8 mouse cellular contexts compared by ENCODE assay signal in the genomic region with DNA sequence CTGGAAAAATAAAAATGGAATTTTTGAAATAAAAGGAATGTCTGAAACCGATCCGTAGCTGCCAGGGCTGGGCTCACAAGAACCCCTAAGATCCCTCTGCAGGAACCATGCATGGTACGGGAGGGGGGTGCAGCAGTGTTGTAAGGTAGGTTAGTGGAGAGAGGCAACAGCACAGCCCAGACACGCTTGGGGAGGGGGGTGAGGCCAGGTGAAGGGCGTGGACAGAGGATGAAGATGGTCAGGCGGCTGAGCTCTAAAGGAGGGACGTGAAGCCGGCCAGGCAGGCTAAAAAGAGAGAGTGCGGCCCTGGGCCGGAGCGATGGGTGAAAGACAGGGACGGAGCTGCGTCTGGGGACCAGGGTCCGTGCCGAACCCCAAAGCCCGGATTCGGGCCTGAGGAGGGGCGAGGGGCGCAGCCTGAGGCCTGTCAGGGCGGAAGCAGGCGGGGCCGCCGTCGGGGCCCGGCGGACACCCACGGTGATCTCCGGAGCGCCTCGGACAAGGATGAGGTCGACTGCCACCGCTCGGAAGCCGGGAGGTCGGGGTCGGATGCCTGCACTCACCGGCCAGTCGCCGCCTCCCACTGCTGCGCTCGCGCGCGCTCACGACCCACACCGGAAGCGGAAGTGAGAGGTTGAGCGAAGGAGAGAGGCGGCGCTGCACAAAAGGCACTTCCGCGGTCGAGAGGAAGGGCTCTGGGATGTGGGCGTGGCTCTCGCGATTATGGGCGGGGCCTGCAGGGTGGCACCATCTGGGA. TPM values are rescaled to one million over a fixed set of nuclear protein-coding genes. Genes with fewer than 3 reads are reported as not detected.
DNase-seq lines count a peak whose midpoint lies in the region; ATAC-seq and TF ChIP-seq lines count a peak whose summit lies in the region.

TSS of gene Clasrp (minus strand) at position 638 of the 757 bp plus-strand sequence.

- H3K27ac ChIP-seq in bone marrow, adult 2 months (ENCODE audit: control insufficient read depth, insufficient read depth, low read depth, low read length, poor library complexity) = peak within 1 kb of the TSS; percentile 76
- peak within 1 kb of the TSS; percentile 65 for H3K27ac ChIP-seq in embryonic facial prominence, embryonic 15.5 days (replicated peaks)
- H3K27ac ChIP-seq in kidney, embryonic 14.5 days (ENCODE audit: low read depth, low read length) = peak within 1 kb of the TSS; percentile 53; the same call in 1 of the 2 replicates
- H3K27ac ChIP-seq in limb, embryonic 15.5 days = peak within 1 kb of the TSS; percentile 81

- 1% methylated on average over 57 of the region's 57 CpGs for WGBS in bone marrow, adult 2 months
- under 1% methylated on average over 57 of the region's 57 CpGs for WGBS in embryonic facial prominence, embryonic 15.5 days
- 1% methylated on average over 57 of the region's 57 CpGs for WGBS in kidney, embryonic 14.5 days
- under 1% methylated on average over 57 of the region's 57 CpGs for WGBS in limb, embryonic 15.5 days

- H3K4me1 ChIP-seq in bone marrow, adult 2 months (ENCODE audit: control insufficient read depth, insufficient read depth, low read length) = peaks cover 3% of the 10 kb centered on the region; the same call in 1 of the 2 replicates
- H3K4me1 ChIP-seq in embryonic facial prominence, embryonic 15.5 days = peaks cover 33% of the 10 kb centered on the region
- H3K4me1 ChIP-seq in kidney, embryonic 14.5 days (ENCODE audit: control insufficient read depth, insufficient read depth, low read length) = peaks cover 12% of the 10 kb centered on the region; the same call in 1 of the 2 replicates
- peaks cover 25% of the 10 kb centered on the region for H3K4me1 ChIP-seq in limb, embryonic 15.5 days

- no peak for TF ChIP-seq CTCF in bone marrow, adult 2 months (IDR thresholded peaks at IDR 0.05; ENCODE audit: control insufficient read depth, insufficient read depth, low read length)

- H3K4me3 ChIP-seq in bone marrow, adult 2 months (replicated peaks; ENCODE audit: control insufficient read depth, low read depth, low read length) = peak within 1 kb of the TSS; percentile 98
- H3K4me3 ChIP-seq in embryonic facial prominence, embryonic 15.5 days (replicated peaks) = peak within 1 kb of the TSS; percentile 100
- peak within 1 kb of the TSS; percentile 99 for H3K4me3 ChIP-seq in kidney, embryonic 14.5 days (ENCODE audit: low read length)
- H3K4me3 ChIP-seq in limb, embryonic 15.5 days = peak within 1 kb of the TSS; percentile 100

- DNase-seq in 416B (ENCODE audit: low read depth) = peak; percentile 96
- peak; percentile 95 to 96 for DNase-seq in heart, adult 9 months (ENCODE audit: low spot score in 2 of 2)
- DNase-seq in monocyte, adult 2 months (ENCODE audit: low read depth in 1 of 2, low spot score in 2 of 2) = peak; percentile 90 to 93
- DNase-seq in spleen, postnatal 36 days (ENCODE audit: low spot score in 2 of 2) = peak; percentile 96 to 97

- peak within 1 kb of the TSS; percentile 81 for H3K4me2 ChIP-seq in embryonic facial prominence, embryonic 15.5 days (replicated peaks)
- peak within 1 kb of the TSS; percentile 85 for H3K4me2 ChIP-seq in kidney, embryonic 14.5 days (replicated peaks; ENCODE audit: low read depth, low read length)
- peak within 1 kb of the TSS; percentile 78 for H3K4me2 ChIP-seq in limb, embryonic 15.5 days

- H3K36me3 ChIP-seq in embryonic facial prominence, embryonic 15.5 days = peaks cover 36% of the 10 kb centered on the region
- peaks cover 34% of the 10 kb centered on the region for H3K36me3 ChIP-seq in kidney, embryonic 14.5 days (ENCODE audit: control insufficient read depth, insufficient read depth, low read length)
- peaks cover 37% of the 10 kb centered on the region for H3K36me3 ChIP-seq in limb, embryonic 15.5 days

- ATAC-seq in embryonic facial prominence, embryonic 15.5 days (ENCODE audit: insufficient number of reproducible peaks, low FRiP score, low TSS enrichment, low read depth) = peak; percentile 89
- peak; percentile 97 for ATAC-seq in kidney, embryonic 14.5 days (ENCODE audit: low FRiP score, low TSS enrichment)
- peak; percentile 88 for ATAC-seq in limb, embryonic 15.5 days (ENCODE audit: insufficient number of reproducible peaks, low FRiP score, low TSS enrichment, low read depth)

- H3K27me3 ChIP-seq in embryonic facial prominence, embryonic 15.5 days = no peaks in the 10 kb centered on the region
- no peaks in the 10 kb centered on the region for H3K27me3 ChIP-seq in kidney, embryonic 14.5 days (ENCODE audit: control insufficient read depth, insufficient read depth, low read length)
- no peaks in the 10 kb centered on the region for H3K27me3 ChIP-seq in limb, embryonic 15.5 days

- peak within 1 kb of the TSS; percentile 99 for H3K9ac ChIP-seq in embryonic facial prominence, embryonic 15.5 days
- H3K9ac ChIP-seq in kidney, embryonic 14.5 days (ENCODE audit: low read depth, low read length) = peak within 1 kb of the TSS; percentile 95
- H3K9ac ChIP-seq in limb, embryonic 15.5 days = peak within 1 kb of the TSS; percentile 99

- TF ChIP-seq POLR2A in bone marrow, adult 2 months (IDR thresholded peaks at IDR 0.05; ENCODE audit: borderline replicate concordance, control insufficient read depth, low read depth, low read length) = peak; percentile 88; the same call in 1 of the 2 replicates

- H3K9me3 ChIP-seq in embryonic facial prominence, embryonic 15.5 days (replicated peaks) = no peaks in the 10 kb centered on the region
- H3K9me3 ChIP-seq in kidney, embryonic 14.5 days (ENCODE audit: control insufficient read depth, low read length) = no peaks in the 10 kb centered on the region
- H3K9me3 ChIP-seq in limb, embryonic 15.5 days = no peaks in the 10 kb centered on the region

RNA-seq across cellular contexts. Expression of gene Clasrp, which starts in this region (rescaled TPM):
- 64.7 and 98.2 TPM in 2 replicates for polyA plus RNA-seq in bone marrow, adult 2 months (2011; ENCODE audit: insufficient read depth, insufficient read length, low replicate concordance, missing spikeins)
- 58.3 and 66.1 TPM in 2 replicates for polyA plus RNA-seq in embryonic facial prominence, embryonic 15.5 days (2015; fragmentation: Nextera tagmentation; extraction: Ambion mirVana)
- 44.3 and 48.4 TPM in 2 replicates for polyA plus RNA-seq in kidney, embryonic 14.5 days (2014; fragmentation: Nextera tagmentation; extraction: Ambion mirVana)
- polyA plus RNA-seq in limb, embryonic 15.5 days (2015; fragmentation: Nextera tagmentation; extraction: Ambion mirVana) = 49.6 and 49.8 TPM in 2 replicates

Comparison
In these comparisons a context has a peak if more than half of its experiments do, and no peak if none do; other contexts are left out.
1. Peak in every context shown above with its lines: DNase-seq, ATAC-seq, H3K4me3 ChIP-seq and H3K27ac ChIP-seq.